Mouse (Mus musculus) heart, postnatal 0 days (tissue): ENCODE data around the gene Ezh1. TPM values are rescaled to one million over a fixed set of nuclear protein-coding genes. Genes with fewer than 3 reads are reported as not detected.

Experiments
- ATAC-seq: fragments of 200-750 bp; cut with Nextera tagmentation; 2 replicates; pipeline ENCODE4 v1.8.0; 2017; ENCODE audit warnings: low read depth, moderate number of reproducible peaks, moderate library complexity; ENCODE audit not compliant: insufficient read depth
- DNase-seq: peaks from one replicate; pipeline ENCODE4 v3.0.0-alpha.2; 2016; ENCODE audit warnings: low spot score
- H3K27ac ChIP-seq: fragments of 300-500 bp; sonication (generic); 2 replicates; pipeline ENCODE4 v1.5.1; 2014; ENCODE audit warnings: low read depth, mild to moderate bottlenecking
- H3K27me3 ChIP-seq: fragments of 300-500 bp; sonication (generic); 2 replicates; pipeline ENCODE4 v1.6.1; 2014; ENCODE audit warnings: low read length, mixed read lengths; ENCODE audit not compliant: control insufficient read depth, insufficient read depth
- H3K36me3 ChIP-seq: fragments of 300-500 bp; sonication (generic); replicated peaks from 2 replicates; pipeline ENCODE4 v1.6.1; 2014; ENCODE audit warnings: low read length, mixed read lengths; ENCODE audit not compliant: control insufficient read depth, insufficient read depth
- H3K4me1 ChIP-seq: fragments of 300-500 bp; sonication (generic); 2 replicates; pipeline ENCODE4 v1.6.1; 2014; ENCODE audit warnings: antibody characterized with exemption; ENCODE audit not compliant: control insufficient read depth, insufficient read depth
- H3K4me2 ChIP-seq: fragments of 300-500 bp; sonication (generic); 2 replicates; pipeline ENCODE4 v1.6.1; 2014; ENCODE audit warnings: low read depth, mild to moderate bottlenecking, low read length, moderate library complexity
- H3K4me3 ChIP-seq: fragments of 300-500 bp; sonication (generic); 2 replicates; pipeline ENCODE4 v1.5.1; 2014; ENCODE audit warnings: low read depth, low read length
- H3K9ac ChIP-seq: fragments of 300-500 bp; sonication (generic); replicated peaks from 2 replicates; pipeline ENCODE4 v1.6.1; 2014; ENCODE audit warnings: low read depth, low read length, mixed read lengths
- H3K9me3 ChIP-seq: fragments of 300-500 bp; sonication (generic); replicated peaks from 2 replicates; pipeline ENCODE4 v1.6.1; 2016; ENCODE audit warnings: low read length; ENCODE audit not compliant: control insufficient read depth
- CTCF ChIP-seq: IDR thresholded peaks from 2 replicates; pipeline ENCODE4 v1.5.1; 2016; ENCODE audit warnings: antibody characterized with exemption, control low read depth, low read depth
- EP300 ChIP-seq: IDR thresholded peaks from 2 replicates; pipeline ENCODE4 v1.6.1; 2016; ENCODE audit warnings: antibody characterized with exemption, low read depth
- WGBS: fragments of 180-500 bp; shearing (Covaris S2); extraction: QIAGEN DNeasy Blood & Tissue Kit; methylation state at CpG from one replicate; pipeline ENCODE4 v1.1.7; 2014; 5-methylcytosine and 5-hydroxymethylcytosine counted together
- polyA plus RNA-seq: library from polyadenylated mRNA; unstranded; fragments of >200 nt; fragmentation: Nextera tagmentation; extraction: Ambion mirVana; gene quantifications from 2 replicates; pipeline ENCODE4 v1.2.1, GENCODE M21; 2015
- total RNA-seq: library from RNA; depleted of rRNA; stranded (reverse); fragments of >200 nt; gene quantifications from 2 replicates; pipeline ENCODE4 v1.2.3, GENCODE M21; 2014; ENCODE audit warnings: low replicate concordance; rRNA removed

Ezh1 gene
- total and polyA plus RNA-seq, 2 experiments from 2014 or later, result 12.0 to 12.1 TPM

GRCm38 (mm10) chr11:101149178-101150105 lies 76.8 kb downstream of the Ezh1 start:
- Histone ChIP-seq H3K4me2 (no peak overlapping the region), H3K27me3 (no peaks in the 10 kb centered on the region), H3K4me3 (no peak overlapping the region), H3K9me3 (no peaks in the 10 kb centered on the region), H3K27ac (no peak overlapping the region), H3K36me3 (no peaks in the 10 kb centered on the region), H3K4me1 (no peaks in the 10 kb centered on the region), H3K9ac (no peak overlapping the region)
- 54% methylated on average over 9 of the region's 9 CpGs for WGBS
- TF ChIP-seq EP300 (no peak), CTCF (no peak)
- ATAC-seq (no peak), DNase-seq (no peak)

- H3K36me3 ChIP-seq, result no peaks in the 10 kb centered on the region
- WGBS, result 68% methylated on average over 10 of the region's 10 CpGs
- TF ChIP-seq CTCF (no peak), EP300 (no peak)
- no peaks in the 10 kb centered on the region for H3K27me3 ChIP-seq
- H3K4me3 ChIP-seq, result no peak overlapping the region
- H3K27ac ChIP-seq, result no peak overlapping the region
- 0 out of 2 replicates have a peak, but pooled peaks cover 3% of the 10 kb centered on the region for H3K4me1 ChIP-seq
- DNase-seq (no peak), ATAC-seq (no peak)
- H3K9me3 ChIP-seq, result no peaks in the 10 kb centered on the region
- H3K4me2 ChIP-seq, result no peak overlapping the region
- H3K9ac ChIP-seq, result no peak overlapping the region
Measured at GRCm38 (mm10) chr11:101148751-101149150, 77.5 kb downstream of the Ezh1 start.

DNA sequence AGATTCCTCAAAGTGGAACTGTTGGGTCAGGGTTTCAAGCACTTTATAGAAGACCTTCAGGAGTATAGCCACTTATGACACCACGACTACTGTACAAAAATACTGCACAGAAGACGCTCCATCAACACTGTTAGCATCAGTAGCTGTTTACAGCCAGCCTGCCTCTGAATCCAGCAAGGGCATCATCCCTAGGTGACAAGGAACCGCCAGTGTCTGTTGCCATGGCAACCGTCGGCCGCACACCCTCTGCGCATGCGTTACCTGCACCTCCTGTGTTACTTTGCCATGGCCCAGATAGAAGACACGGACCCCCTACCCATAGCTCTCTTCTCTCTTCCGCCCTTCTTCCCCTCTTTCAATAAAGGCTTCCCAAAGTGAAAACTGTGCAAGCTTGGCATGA lies 79.9 kb downstream of the Ezh1 start:
- Histone ChIP-seq H3K36me3 (no peaks in the 10 kb centered on the region), H3K4me3 (no peak overlapping the region), H3K27ac (no peak overlapping the region), H3K9me3 (no peaks in the 10 kb centered on the region), H3K27me3 (no peaks in the 10 kb centered on the region), H3K9ac (no peak overlapping the region), H3K4me1 (0 out of 2 replicates have a peak, but pooled peaks cover 4% of the 10 kb centered on the region), H3K4me2 (no peak overlapping the region)
- 44% methylated on average over 10 of the region's 10 CpGs for WGBS
- TF ChIP-seq EP300 (no peak), CTCF (no peak)
- DNase-seq (no peak), ATAC-seq (no peak)

GRCm38 (mm10) chr11:101143338-101144225 lies 82.7 kb downstream of the Ezh1 start:
- peak overlapping the region; percentile 53 for H3K4me2 ChIP-seq
- peak overlapping the region; percentile 33 for H3K4me3 ChIP-seq
- ATAC-seq (no peak), DNase-seq (no peak)
- WGBS, result 32% methylated on average over 19 of the region's 19 CpGs
- no peaks in the 10 kb centered on the region for H3K36me3 ChIP-seq
- no peaks in the 10 kb centered on the region for H3K27me3 ChIP-seq
- no peak overlapping the region for H3K27ac ChIP-seq
- no peak overlapping the region; the same call in 1 of the 2 replicates for H3K9ac ChIP-seq
- 0 out of 2 replicates have a peak, but pooled peaks cover 4% of the 10 kb centered on the region for H3K4me1 ChIP-seq
- no peaks in the 10 kb centered on the region for H3K9me3 ChIP-seq
- TF ChIP-seq CTCF (no peak), EP300 (no peak)

GRCm38 (mm10) chr11:101142215-101142967 lies 83.9 kb downstream of the Ezh1 start:
- H3K4me1 ChIP-seq, result 0 out of 2 replicates have a peak, but pooled peaks cover 4% of the 10 kb centered on the region
- DNase-seq (no peak), ATAC-seq (no peak)
- no peaks in the 10 kb centered on the region for H3K36me3 ChIP-seq
- no peak overlapping the region for H3K27ac ChIP-seq
- no peak overlapping the region for H3K9ac ChIP-seq
- H3K4me2 ChIP-seq, result no peak overlapping the region
- no peak overlapping the region for H3K4me3 ChIP-seq
- 91% methylated on average over 10 of the region's 10 CpGs for WGBS
- H3K9me3 ChIP-seq, result no peaks in the 10 kb centered on the region
- H3K27me3 ChIP-seq, result no peaks in the 10 kb centered on the region
- no peak for TF ChIP-seq CTCF
- TF ChIP-seq EP300, result no peak

Other genes with a start within 250 kb of the Ezh1 start
- gene Atp6v0a1, start 217.0 kb downstream of the Ezh1 start, total RNA-seq, result 57.0 and 57.1 TPM in 2 replicates
- gene Atp6v0a1, start 217.0 kb downstream of the Ezh1 start, polyA plus RNA-seq, result 49.2 and 50.3 TPM in 2 replicates
- gene Naglu, start 156.5 kb downstream of the Ezh1 start, total RNA-seq, result 15.8 and 20.2 TPM in 2 replicates
- 10.3 and 12.0 TPM in 2 replicates for gene Naglu, start 156.5 kb downstream of the Ezh1 start, polyA plus RNA-seq
- not detected in 2 replicates for gene Hsd17b1, start 148.1 kb downstream of the Ezh1 start, total RNA-seq
- gene Hsd17b1, start 148.1 kb downstream of the Ezh1 start, polyA plus RNA-seq, result 0.08 TPM in 1 of 2 replicates, not detected in the other
- 44.6 and 64.1 TPM in 2 replicates for gene Coasy, start 143.9 kb downstream of the Ezh1 start, total RNA-seq
- 26.8 and 26.9 TPM in 2 replicates for gene Coasy, start 143.9 kb downstream of the Ezh1 start, polyA plus RNA-seq
- gene Mlx, start 139.2 kb downstream of the Ezh1 start, total RNA-seq, result 21.8 and 46.6 TPM in 2 replicates
- gene Mlx, start 139.2 kb downstream of the Ezh1 start, polyA plus RNA-seq, result 26.7 and 29.0 TPM in 2 replicates
- 1.2 and 7.3 TPM in 2 replicates for gene Psmc3ip, start 131.0 kb downstream of the Ezh1 start, total RNA-seq
- gene Psmc3ip, start 131.0 kb downstream of the Ezh1 start, polyA plus RNA-seq, result 10.3 and 12.0 TPM in 2 replicates
- gene Retreg3, start 106.6 kb downstream of the Ezh1 start, total RNA-seq, result 44.8 and 47.6 TPM in 2 replicates
- 11.3 and 11.7 TPM in 2 replicates for gene Retreg3, start 106.6 kb downstream of the Ezh1 start, polyA plus RNA-seq
- 47.4 and 54.8 TPM in 2 replicates for gene Tubg1, start 106.5 kb downstream of the Ezh1 start, total RNA-seq
- gene Tubg1, start 106.5 kb downstream of the Ezh1 start, polyA plus RNA-seq, result 38.7 and 39.4 TPM in 2 replicates
- 0.08 TPM in 1 of 2 replicates, not detected in the other for gene Tubg2, start 70.6 kb downstream of the Ezh1 start, total RNA-seq
- 1.8 and 2.1 TPM in 2 replicates for gene Tubg2, start 70.6 kb downstream of the Ezh1 start, polyA plus RNA-seq
- 0.54 and 1.4 TPM in 2 replicates for gene Cntnap1, start 55.9 kb downstream of the Ezh1 start, total RNA-seq
- 0.20 and 0.21 TPM in 2 replicates for gene Cntnap1, start 55.9 kb downstream of the Ezh1 start, polyA plus RNA-seq
- 22.0 and 23.2 TPM in 2 replicates for gene Plekhh3, start 55.1 kb downstream of the Ezh1 start, total RNA-seq
- gene Plekhh3, start 55.1 kb downstream of the Ezh1 start, polyA plus RNA-seq, result 9.5 and 10.6 TPM in 2 replicates
- gene Ccr10, start 51.0 kb downstream of the Ezh1 start, total RNA-seq, result 0.19 TPM in 1 of 2 replicates, not detected in the other
- gene Ccr10, start 51.0 kb downstream of the Ezh1 start, polyA plus RNA-seq, result 0.31 and 0.52 TPM in 2 replicates
- 159 and 253 TPM in 2 replicates for gene Ramp2, start 19.6 kb upstream of the Ezh1 start, total RNA-seq
- gene Ramp2, start 19.6 kb upstream of the Ezh1 start, polyA plus RNA-seq, result 181 and 182 TPM in 2 replicates
- 99.2 and 116 TPM in 2 replicates for gene Vps25, start 27.2 kb upstream of the Ezh1 start, total RNA-seq
- 125 and 130 TPM in 2 replicates for gene Vps25, start 27.2 kb upstream of the Ezh1 start, polyA plus RNA-seq
- gene Wnk4, start 34.1 kb upstream of the Ezh1 start, total RNA-seq, result 2.0 and 3.2 TPM in 2 replicates
- gene Wnk4, start 34.1 kb upstream of the Ezh1 start, polyA plus RNA-seq, result 3.8 and 4.0 TPM in 2 replicates
- not detected in 2 replicates for gene Cntd1, start 52.5 kb upstream of the Ezh1 start, total RNA-seq
- gene Cntd1, start 52.5 kb upstream of the Ezh1 start, polyA plus RNA-seq, result 0.22 and 0.56 TPM in 2 replicates
- 175 and 216 TPM in 2 replicates for gene Coa3, start 52.7 kb upstream of the Ezh1 start, total RNA-seq
- gene Coa3, start 52.7 kb upstream of the Ezh1 start, polyA plus RNA-seq, result 189 and 206 TPM in 2 replicates
- 73.0 and 88.2 TPM in 2 replicates for gene Becn1, start 75.8 kb upstream of the Ezh1 start, total RNA-seq
- 98.9 and 107 TPM in 2 replicates for gene Becn1, start 75.8 kb upstream of the Ezh1 start, polyA plus RNA-seq
- gene Psme3, start 89.8 kb upstream of the Ezh1 start, total RNA-seq, result 44.7 and 52.2 TPM in 2 replicates
- gene Psme3, start 89.8 kb upstream of the Ezh1 start, polyA plus RNA-seq, result 47.8 and 52.0 TPM in 2 replicates
- 1.8 and 2.0 TPM in 2 replicates for gene Aoc2, start 98.6 kb upstream of the Ezh1 start, total RNA-seq
- gene Aoc2, start 98.6 kb upstream of the Ezh1 start, polyA plus RNA-seq, result 0.16 and 0.30 TPM in 2 replicates
- 14.4 and 23.9 TPM in 2 replicates for gene Aoc3, start 104.1 kb upstream of the Ezh1 start, total RNA-seq
- gene Aoc3, start 104.1 kb upstream of the Ezh1 start, polyA plus RNA-seq, result 2.5 and 2.8 TPM in 2 replicates
- gene G6pc, start 141.1 kb upstream of the Ezh1 start, total RNA-seq, result 0.50 TPM in 1 of 2 replicates, not detected in the other
- gene G6pc, start 141.1 kb upstream of the Ezh1 start, polyA plus RNA-seq, result 0.05 TPM in 1 of 2 replicates, not detected in the other
- gene Aarsd1, start 191.2 kb upstream of the Ezh1 start, total RNA-seq, result 16.8 and 37.5 TPM in 2 replicates
- 31.9 and 32.5 TPM in 2 replicates for gene Aarsd1, start 191.2 kb upstream of the Ezh1 start, polyA plus RNA-seq
- 3.7 TPM in 1 of 2 replicates, not detected in the other for gene Gm27029, start 198.3 kb upstream of the Ezh1 start, total RNA-seq
- gene Gm27029, start 198.3 kb upstream of the Ezh1 start, polyA plus RNA-seq, result 7.3 and 8.2 TPM in 2 replicates
- gene Rundc1, start 198.6 kb upstream of the Ezh1 start, total RNA-seq, result 5.8 and 7.5 TPM in 2 replicates
- gene Rundc1, start 198.6 kb upstream of the Ezh1 start, polyA plus RNA-seq, result 10.3 and 11.7 TPM in 2 replicates
- 32.8 and 40.7 TPM in 2 replicates for gene Ptges3l, start 198.9 kb upstream of the Ezh1 start, total RNA-seq
- 86.9 and 93.5 TPM in 2 replicates for gene Ptges3l, start 198.9 kb upstream of the Ezh1 start, polyA plus RNA-seq
- gene Rpl27, start 215.8 kb upstream of the Ezh1 start, total RNA-seq, result 796 and 938 TPM in 2 replicates
- gene Rpl27, start 215.8 kb upstream of the Ezh1 start, polyA plus RNA-seq, result 242 and 248 TPM in 2 replicates
- 26.3 and 28.9 TPM in 2 replicates for gene Ifi35, start 221.9 kb upstream of the Ezh1 start, total RNA-seq
- gene Ifi35, start 221.9 kb upstream of the Ezh1 start, polyA plus RNA-seq, result 23.9 and 24.2 TPM in 2 replicates
- gene Rnd2, start 238.5 kb upstream of the Ezh1 start, total RNA-seq, result 4.9 and 6.1 TPM in 2 replicates
- 5.1 and 5.7 TPM in 2 replicates for gene Rnd2, start 238.5 kb upstream of the Ezh1 start, polyA plus RNA-seq
- gene Vat1, start 239.8 kb upstream of the Ezh1 start, total RNA-seq, result 82.0 and 84.2 TPM in 2 replicates
- 19.5 and 19.7 TPM in 2 replicates for gene Vat1, start 239.8 kb upstream of the Ezh1 start, polyA plus RNA-seq